Mouse (Mus musculus) liver, postnatal 0 days (tissue): ENCODE measurements around the gene Gm21988.

Experiments used
- CTCF ChIP-seq: sonication (generic); IDR thresholded peaks from 2 replicates; pipeline ENCODE4 v1.5.1; 2016; ENCODE audit warnings: antibody characterized with exemption, low read depth
- EP300 ChIP-seq: IDR thresholded peaks from 2 replicates; pipeline ENCODE4 v1.6.1; 2016; ENCODE audit warnings: antibody characterized with exemption, low read depth, mild to moderate bottlenecking

DNA sequence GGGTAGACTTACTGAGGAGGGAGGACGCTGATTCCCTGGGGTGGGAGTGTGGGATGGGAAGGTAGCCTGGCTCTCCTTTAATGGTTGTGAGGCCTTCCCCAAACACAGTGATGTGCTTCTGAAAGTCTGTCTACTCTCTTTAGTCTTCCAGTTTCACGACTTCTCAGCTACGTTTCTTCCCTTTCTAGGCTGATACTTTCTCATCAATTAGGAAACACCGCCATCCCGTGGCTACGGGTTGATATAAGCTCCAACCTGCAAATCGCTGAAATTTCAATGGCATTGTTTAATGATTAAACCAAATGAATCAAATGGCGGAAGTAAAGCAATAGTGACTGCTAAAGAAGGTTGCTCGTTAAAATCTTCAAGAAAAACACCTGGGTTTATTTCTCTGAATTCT, 26.7 kb downstream of the Gm21988 start:
- TF ChIP-seq CTCF: peak; percentile 78
- no peak for TF ChIP-seq EP300
